Mouse (Mus musculus) cerebellum, adult 2 months (tissue): ENCODE data around the gene Slc23a4.

Experiments
- CTCF ChIP-seq: fragments of 200-500 bp; IDR thresholded peaks from 2 replicates; pipeline ENCODE4 v1.5.1; 2011; ENCODE audit warnings: low read depth, mild to moderate bottlenecking, control low read depth, low read length, moderate library complexity, borderline replicate concordance; ENCODE audit not compliant: insufficient read depth
- POLR2A ChIP-seq: fragments of 200-500 bp; IDR thresholded peaks from 2 replicates; pipeline ENCODE4 v1.6.1; 2011; ENCODE audit warnings: low read length, control low read depth, borderline replicate concordance; ENCODE audit not compliant: insufficient read depth

DNA sequence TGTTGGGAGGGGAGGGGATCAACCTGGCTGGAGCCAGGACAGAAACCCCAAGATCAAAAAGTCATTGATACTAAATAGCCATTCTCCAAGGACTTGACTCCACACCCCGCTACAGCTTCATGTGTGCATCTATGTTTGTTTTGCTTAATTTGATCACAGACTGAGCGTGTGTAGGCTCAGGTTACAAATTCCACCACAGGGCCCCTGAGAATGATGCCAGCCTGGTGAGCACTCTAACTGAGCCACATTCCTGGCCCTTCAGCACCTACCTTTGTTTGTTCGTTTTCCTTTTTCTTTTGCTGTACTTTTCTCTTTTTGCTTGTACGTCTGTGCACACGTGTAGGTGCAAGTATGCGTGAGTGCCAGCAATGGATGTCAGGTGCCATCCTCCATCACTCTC, 1.1 kb upstream of the Slc23a4 start:
- TF ChIP-seq CTCF: no peak
- TF ChIP-seq POLR2A: no peak
